Mouse (Mus musculus) CH12.LX (cell line): ENCODE results near the gene Olfr1331. TPM values are rescaled to one million over a fixed set of nuclear protein-coding genes. Genes with fewer than 3 reads are reported as not detected.

Source experiments
- DNase-seq: peaks from one replicate; pipeline ENCODE4 v3.0.0-alpha.2; 2013; ENCODE audit errors: extremely low read depth
- H3K27ac ChIP-seq: 2 replicates; pipeline ENCODE4 v1.5.1; 2012; ENCODE audit warnings: low read depth, mild to moderate bottlenecking, control low read depth, moderate library complexity; ENCODE audit not compliant: insufficient read depth
- H3K27me3 ChIP-seq: replicated peaks from 2 replicates; pipeline ENCODE3; 2012; ENCODE audit warnings: inconsistent platforms
- H3K36me3 ChIP-seq, 2 experiments: replicated peaks in 1 of 2; 2 replicates each; pipeline versions ENCODE3 to v1.6.1; 2012; ENCODE audit warnings: inconsistent platforms in 1 of 2, low read length in 1 of 2, mild to moderate bottlenecking in 1 of 2, mixed read lengths in 1 of 2, moderate library complexity in 1 of 2; ENCODE audit not compliant: control insufficient read depth in 1 of 2, insufficient read depth in 1 of 2
- H3K4me1 ChIP-seq, 2 experiments: 2 replicates each; pipeline ENCODE4 v1.6.1; 2012; ENCODE audit warnings: inconsistent platforms in 1 of 2, moderate library complexity in 1 of 2; ENCODE audit not compliant: insufficient read depth in 2 of 2, control insufficient read depth in 1 of 2
- H3K4me2 ChIP-seq: 2 replicates; pipeline ENCODE4 v1.6.1; 2012; ENCODE audit warnings: low read depth, mild to moderate bottlenecking, control low read depth; ENCODE audit not compliant: poor library complexity, insufficient read depth, severe bottlenecking
- H3K4me3 ChIP-seq, 3 experiments: fragments of 150-350 bp in 1 of 3; sonication (generic) in 1 of 3; replicated peaks in 1 of 3; 2 replicates each; pipeline versions ENCODE3 to v1.5.1; 2011 to 2012; ENCODE audit warnings: low read depth in 2 of 3, low read length in 2 of 3, mild to moderate bottlenecking in 2 of 3, moderate library complexity in 2 of 3, control low read depth in 1 of 3, improper control_type of control experiment in 1 of 3, inconsistent platforms in 1 of 3, mixed read lengths in 1 of 3; ENCODE audit not compliant: poor library complexity in 1 of 3
- H3K79me2 ChIP-seq: replicated peaks from 2 replicates; pipeline ENCODE4 v1.6.1; 2012; ENCODE audit warnings: mild to moderate bottlenecking, moderate library complexity; ENCODE audit not compliant: control insufficient read depth, poor library complexity, insufficient read depth, severe bottlenecking; ENCODE audit errors: extremely low read depth
- H3K9ac ChIP-seq: 2 replicates; pipeline ENCODE4 v1.6.1; 2012; ENCODE audit warnings: low read depth, mild to moderate bottlenecking, control low read depth, moderate library complexity; ENCODE audit not compliant: insufficient read depth
- H3K9me3 ChIP-seq: replicated peaks from 2 replicates; pipeline ENCODE3; 2012; ENCODE audit warnings: low read length, inconsistent platforms, mixed read lengths
- BHLHE40 ChIP-seq: IDR thresholded peaks from 2 replicates; pipeline ENCODE4 v1.6.1; 2011; ENCODE audit warnings: mild to moderate bottlenecking, low read depth, low read length, improper control_type of control experiment
- CHD1 ChIP-seq: IDR thresholded peaks from 2 replicates; pipeline ENCODE4 v1.6.1; 2012; ENCODE audit warnings: low read depth, low read length, improper control_type of control experiment, inconsistent platforms
- CHD2 ChIP-seq: IDR thresholded peaks from 2 replicates; pipeline ENCODE4 v1.6.1; 2011; ENCODE audit warnings: low read length, improper control_type of control experiment
- CTCF ChIP-seq, 2 experiments: IDR thresholded peaks in 1 of 2; conservative IDR thresholded peaks in 1 of 2; 2 replicates each; pipeline ENCODE4 v1.5.1; 2011 to 2012; ENCODE audit warnings: low read depth in 2 of 2, low read length in 2 of 2, improper control_type of control experiment in 1 of 2, inconsistent platforms in 1 of 2, mild to moderate bottlenecking in 1 of 2, moderate library complexity in 1 of 2
- E2F4 ChIP-seq: IDR thresholded peaks from 2 replicates; pipeline ENCODE4 v1.6.1; 2011; ENCODE audit warnings: low read depth, low read length, improper control_type of control experiment; ENCODE audit not compliant: insufficient replicate concordance
- ELF1 ChIP-seq: IDR thresholded peaks from 2 replicates; pipeline ENCODE4 v1.6.1; 2014; ENCODE audit warnings: low read depth, mild to moderate bottlenecking, inconsistent platforms, low read length, improper control_type of control experiment
- EP300 ChIP-seq: IDR thresholded peaks from 2 replicates; pipeline ENCODE4 v1.6.1; 2011; ENCODE audit warnings: low read length, improper control_type of control experiment
- ETS1 ChIP-seq: conservative IDR thresholded peaks from 2 replicates; pipeline ENCODE4 v1.6.1; 2012; ENCODE audit warnings: low read depth, mild to moderate bottlenecking, inconsistent platforms, low read length, improper control_type of control experiment, moderate library complexity
- HCFC1 ChIP-seq: IDR thresholded peaks from 2 replicates; pipeline ENCODE4 v1.6.1; 2012; ENCODE audit warnings: low read depth, mild to moderate bottlenecking, inconsistent platforms, low read length, improper control_type of control experiment
- IRF4 ChIP-seq: IDR thresholded peaks from 2 replicates; pipeline ENCODE4 v1.6.1; 2014; ENCODE audit warnings: low read depth, mild to moderate bottlenecking, inconsistent platforms, low read length, improper control_type of control experiment
- JUN ChIP-seq: IDR thresholded peaks from 2 replicates; pipeline ENCODE4 v1.6.1; 2011; ENCODE audit warnings: low read depth, mild to moderate bottlenecking, low read length, improper control_type of control experiment, moderate library complexity; ENCODE audit not compliant: insufficient read depth
- JUND ChIP-seq: conservative IDR thresholded peaks from 2 replicates; pipeline ENCODE4 v1.6.1; 2011; ENCODE audit warnings: low read depth, low read length, improper control_type of control experiment
- MAFK ChIP-seq: IDR thresholded peaks from 2 replicates; pipeline ENCODE4 v1.6.1; 2011; ENCODE audit warnings: low read length, improper control_type of control experiment; ENCODE audit not compliant: insufficient replicate concordance
- MAZ ChIP-seq: IDR thresholded peaks from 2 replicates; pipeline ENCODE4 v1.6.1; 2012; ENCODE audit warnings: low read depth, mild to moderate bottlenecking, inconsistent platforms, low read length, improper control_type of control experiment, moderate library complexity
- MEF2A ChIP-seq: IDR thresholded peaks from 2 replicates; pipeline ENCODE4 v1.6.1; 2014; ENCODE audit warnings: low read depth, mild to moderate bottlenecking, inconsistent platforms, low read length, improper control_type of control experiment, borderline replicate concordance
- MXI1 ChIP-seq: IDR thresholded peaks from 2 replicates; pipeline ENCODE4 v1.6.1; 2011; ENCODE audit warnings: mild to moderate bottlenecking, low read depth, low read length, improper control_type of control experiment
- NELFE ChIP-seq: IDR thresholded peaks from 2 replicates; pipeline ENCODE4 v1.6.1; 2011; ENCODE audit warnings: low read depth, low read length, improper control_type of control experiment
- NRF1 ChIP-seq: IDR thresholded peaks from 2 replicates; pipeline ENCODE4 v1.6.1; 2014; ENCODE audit warnings: low read depth, mild to moderate bottlenecking, inconsistent platforms, low read length, improper control_type of control experiment, moderate library complexity
- PAX5 ChIP-seq: IDR thresholded peaks from 2 replicates; pipeline ENCODE4 v1.6.1; 2012; ENCODE audit warnings: low read length, inconsistent platforms, mixed read lengths
- POLR2A ChIP-seq: IDR thresholded peaks from 2 replicates; pipeline ENCODE4 v1.6.1; 2011; ENCODE audit warnings: low read depth, mild to moderate bottlenecking, improper control_type of control experiment, low read length
- RCOR1 ChIP-seq: conservative IDR thresholded peaks from 2 replicates; pipeline ENCODE4 v1.6.1; 2012; ENCODE audit warnings: low read depth, mild to moderate bottlenecking, inconsistent platforms, low read length, improper control_type of control experiment
- SMC3 ChIP-seq: IDR thresholded peaks from 2 replicates; pipeline ENCODE4 v1.6.1; 2011; ENCODE audit warnings: low read depth, low read length, improper control_type of control experiment
- TCF12 ChIP-seq: IDR thresholded peaks from 2 replicates; pipeline ENCODE4 v1.6.1; 2014; ENCODE audit warnings: low read depth, mild to moderate bottlenecking, inconsistent platforms, low read length, improper control_type of control experiment
- USF1 ChIP-seq: IDR thresholded peaks from 2 replicates; pipeline ENCODE4 v1.6.1; 2014; ENCODE audit warnings: low read depth, mild to moderate bottlenecking, inconsistent platforms, low read length, improper control_type of control experiment
- USF2 ChIP-seq: conservative IDR thresholded peaks from 2 replicates; pipeline ENCODE4 v1.6.1; 2011; ENCODE audit warnings: low read depth, low read length, improper control_type of control experiment
- ZKSCAN1 ChIP-seq: IDR thresholded peaks from 2 replicates; pipeline ENCODE4 v1.6.1; 2012; ENCODE audit warnings: low read depth, inconsistent platforms, low read length, improper control_type of control experiment, borderline replicate concordance
- ZMIZ1 ChIP-seq: IDR thresholded peaks from 2 replicates; pipeline ENCODE4 v1.6.1; 2012; ENCODE audit warnings: low read depth, mild to moderate bottlenecking, inconsistent platforms, low read length, improper control_type of control experiment
- ZNF384 ChIP-seq: IDR thresholded peaks from 2 replicates; pipeline ENCODE4 v1.6.1; 2012; ENCODE audit warnings: low read depth, low read length, improper control_type of control experiment, inconsistent platforms
- dilution Hi-C: fragments of 300-500 bp; cut with MboI; formaldehyde crosslinking; loops from 2 replicates; pipeline ENCODE4 v1.14.3; 2020; ENCODE audit warnings: low sequenced_read_pairs; ENCODE audit not compliant: extremely low pct_unique_long_range_greater_than_20kb, extremely low pct_ligation_motif_present
- in situ Hi-C: fragments of 300-500 bp; cut with MboI; formaldehyde crosslinking; loops from 3 replicates; pipeline ENCODE4 v1.14.3; 2019; ENCODE audit warnings: low sequenced_read_pairs, low pct_ligation_motif_present, low pct_unique_long_range_greater_than_20kb, mixed read lengths
- polyA plus RNA-seq: library from polyadenylated mRNA; unstranded; fragments of >175 nt; gene quantifications from 2 replicates; pipeline ENCODE4 v1.2.1, GENCODE M21; 2012; ENCODE audit warnings: low read depth; ENCODE audit not compliant: insufficient read length
- total RNA-seq, 2 experiments: library from RNA; depleted of rRNA; stranded (reverse); fragments of 300-350 nt in 1 of 2; fragments of >200 nt in 1 of 2; gene quantifications; 2 replicates each; pipeline ENCODE4 v1.2.3; 2012 to 2014

Gene Olfr1331
- total and polyA plus RNA-seq, 3 experiments, result 0.08 to 0.26 TPM; not detected in 1

DNA sequence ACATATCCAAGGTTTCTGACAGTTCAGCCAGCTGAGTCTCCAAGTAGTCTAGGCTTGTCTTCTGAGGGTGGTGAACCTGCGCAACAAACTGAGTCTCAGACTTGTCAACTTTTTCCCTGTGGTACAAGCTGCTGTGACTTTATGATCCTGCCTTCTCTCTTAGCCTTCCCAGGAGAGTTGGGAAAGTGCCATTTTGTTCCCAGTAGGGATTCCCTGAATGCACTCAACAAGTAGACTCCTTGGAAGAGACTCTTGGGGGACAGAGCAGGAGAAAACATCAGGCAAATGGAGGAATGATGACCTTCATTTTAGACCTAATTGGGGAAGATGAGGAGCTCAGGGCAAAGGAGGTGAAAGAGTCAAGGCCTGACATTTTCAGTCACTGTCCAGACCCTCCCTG is 28.3 kb upstream of the Olfr1331 start, which contains the start of gene Olfr1333:
TSS of gene Olfr1333 (minus strand) at position 101 of the 400 bp plus-strand sequence.
- Histone ChIP-seq H3K36me3 (no peaks in the 10 kb centered on the region), H3K4me2 (no peak within 1 kb of the TSS), H3K27ac (no peak within 1 kb of the TSS), H3K79me2 (no peaks in the 10 kb centered on the region), H3K9ac (no peak within 1 kb of the TSS), H3K4me3 (no peak within 1 kb of the TSS), H3K4me1 (no peaks in the 10 kb centered on the region), H3K9me3 (no peaks in the 10 kb centered on the region), H3K27me3 (peaks cover 28% of the 10 kb centered on the region)
- no peak for DNase-seq
- in situ Hi-C loops (no loop called here), dilution Hi-C loops (no loop called here)
- TF ChIP-seq JUN (no peak), ZMIZ1 (no peak), BHLHE40 (no peak), JUND (no peak), ELF1 (no peak), NELFE (no peak), CHD2 (no peak), TCF12 (no peak), HCFC1 (no peak), ETS1 (no peak), ZNF384 (no peak), MAFK (no peak), USF1 (no peak), CHD1 (no peak), E2F4 (no peak), PAX5 (no peak), CTCF (conservative IDR thresholded peaks at IDR 0.05 in 1 of 2, IDR thresholded peaks at IDR 0.05 in 1 of 2; ENCODE audit: low read depth in 2 of 2, low read length in 2 of 2) (no peak), ZKSCAN1 (no peak)

DNA sequence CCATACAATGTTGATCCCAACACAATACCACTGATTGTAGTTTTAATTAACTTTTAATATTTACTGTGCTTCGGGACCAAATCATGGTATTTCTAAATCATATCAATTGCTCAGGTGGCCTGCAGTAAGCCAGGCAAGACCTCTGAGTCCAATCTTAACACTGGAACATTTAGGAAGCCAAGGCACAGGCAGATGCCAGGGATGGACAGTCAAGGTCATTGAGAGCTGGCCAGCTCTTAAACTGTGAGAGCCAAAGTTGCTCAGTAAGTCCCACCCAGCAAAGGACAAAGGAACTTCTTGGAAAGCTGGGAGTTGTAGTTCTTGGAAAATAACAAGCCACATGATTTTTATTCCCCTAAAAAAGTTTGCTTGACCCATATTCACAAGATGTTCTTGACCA is 2.7 kb upstream of the Olfr1331 start:
- in situ Hi-C loops, result loop anchor here (5.0 kb wide), 2 partner anchors 46 to 64 kb away; no protein-coding TSS in a partner anchor
- dilution Hi-C loops, result no loop called here
- H3K4me1 ChIP-seq, result no peaks in the 10 kb centered on the region
- no peaks in the 10 kb centered on the region for H3K79me2 ChIP-seq
- H3K4me2 ChIP-seq, result no peak overlapping the region
- no peak for TF ChIP-seq MEF2A
- TF ChIP-seq USF2, result no peak
- TF ChIP-seq SMC3, result no peak
- no peak for TF ChIP-seq POLR2A
- no peak for TF ChIP-seq ELF1
- no peak for TF ChIP-seq JUND
- TF ChIP-seq JUN, result no peak
- TF ChIP-seq CTCF (conservative IDR thresholded peaks at IDR 0.05 in 1 of 2, IDR thresholded peaks at IDR 0.05 in 1 of 2; ENCODE audit: low read depth in 2 of 2, low read length in 2 of 2), result no peak
- TF ChIP-seq EP300, result no peak
- TF ChIP-seq ZKSCAN1, result no peak
- no peak for TF ChIP-seq BHLHE40
- TF ChIP-seq RCOR1, result no peak
- no peak for TF ChIP-seq MAZ
- TF ChIP-seq IRF4, result no peak
- no peak for TF ChIP-seq NRF1
- no peak for TF ChIP-seq MXI1
- H3K9me3 ChIP-seq, result no peaks in the 10 kb centered on the region
- H3K4me3 ChIP-seq, result no peak overlapping the region
- no peak for DNase-seq
- no peak overlapping the region for H3K9ac ChIP-seq
- H3K27ac ChIP-seq, result no peak overlapping the region
- H3K27me3 ChIP-seq, result no peaks in the 10 kb centered on the region
- no peaks in the 10 kb centered on the region for H3K36me3 ChIP-seq
